Mouse (Mus musculus): Measurements from ENCODE around the gene Haghl.

GRCm38 (mm10) chr17:25748238-25748637, 37.2 kb downstream of the Haghl start:
- TF ChIP-seq CTCF (IDR thresholded peaks at IDR 0.05; ENCODE audit: borderline replicate concordance, extremely low read depth, insufficient read depth, insufficient read length) (no peak), POLR2A (IDR thresholded peaks at IDR 0.05; ENCODE audit: borderline replicate concordance, extremely low read depth, insufficient read depth, insufficient read length, poor library complexity, severe bottlenecking) (no peak)

All from brain, embryonic 14.5 days (tissue).